Mouse (Mus musculus): ENCODE results near the gene Gm30083.

DNA sequence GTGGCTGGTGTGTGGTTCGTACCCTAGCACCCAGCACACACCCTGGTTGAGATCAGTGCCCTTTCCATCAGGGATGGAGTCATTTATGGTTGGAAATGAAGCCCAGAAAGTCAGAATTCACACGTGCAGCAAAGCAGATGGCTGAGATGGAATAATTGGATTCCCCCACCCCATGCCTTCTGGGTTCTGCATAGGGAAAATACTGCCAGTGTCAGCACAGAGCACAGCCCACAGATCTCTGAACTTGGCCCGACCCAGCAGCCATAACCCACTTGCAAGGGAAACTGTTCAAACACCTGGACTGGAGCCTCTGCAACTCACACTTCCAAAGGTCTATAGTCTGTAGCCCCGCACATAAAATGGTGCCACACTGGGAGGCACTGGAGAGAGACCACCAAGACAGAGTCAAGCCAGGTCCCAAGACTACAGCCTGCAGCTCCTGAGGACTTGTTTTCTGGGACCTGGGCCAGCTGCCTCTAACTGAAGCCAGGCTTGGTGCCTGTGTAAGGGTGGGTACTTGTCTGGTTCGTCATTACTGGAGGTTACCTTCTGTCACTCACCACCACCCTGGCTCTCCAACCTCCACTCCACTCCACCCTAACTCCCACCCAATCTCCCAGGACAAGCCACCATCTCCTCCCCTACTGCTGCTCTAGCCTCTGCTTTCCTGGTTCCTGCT is 35.3 kb upstream of the Gm30083 start:
- TF ChIP-seq POLR2A (IDR thresholded peaks at IDR 0.05; ENCODE audit: borderline replicate concordance, control insufficient read depth, low read depth, low read length) (no peak), CTCF (IDR thresholded peaks at IDR 0.05; ENCODE audit: control insufficient read depth, insufficient read depth, low read length) (no peak)
